Mouse (Mus musculus) lung, postnatal 14 days (tissue): ENCODE measurements at regions not wholly inside any gene's neighbourhood (a gene's known extent, or its start where the extent isn't known, plus 50 kb on each side); places are given as distances from the start of the nearest gene placed in this dataset.

ENCODE experiments used
- DNase-seq: peaks from one replicate; pipeline ENCODE4 v3.0.0; 2021

DNA sequence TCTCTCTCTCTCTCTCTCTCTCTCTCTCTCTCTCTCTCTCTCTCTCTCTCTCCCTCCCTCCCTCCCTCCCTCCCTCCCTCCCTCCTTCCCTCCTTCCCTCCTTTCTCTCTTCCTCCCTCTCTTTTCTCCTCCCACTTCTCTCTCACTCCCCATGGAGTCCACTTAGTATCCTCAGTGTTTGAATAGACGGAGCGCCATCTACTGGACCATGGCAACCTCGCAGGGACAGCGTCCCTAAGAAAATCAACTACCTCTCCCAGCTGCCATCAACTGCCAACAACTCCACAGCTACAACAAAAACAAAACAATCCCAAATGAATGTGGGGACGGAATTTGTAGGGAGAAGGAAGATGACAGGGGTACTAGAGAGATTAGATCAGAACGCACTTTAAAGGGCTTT, 69.5 kb upstream of the Gls start:
- DNase-seq = peak; percentile 80

DNA sequence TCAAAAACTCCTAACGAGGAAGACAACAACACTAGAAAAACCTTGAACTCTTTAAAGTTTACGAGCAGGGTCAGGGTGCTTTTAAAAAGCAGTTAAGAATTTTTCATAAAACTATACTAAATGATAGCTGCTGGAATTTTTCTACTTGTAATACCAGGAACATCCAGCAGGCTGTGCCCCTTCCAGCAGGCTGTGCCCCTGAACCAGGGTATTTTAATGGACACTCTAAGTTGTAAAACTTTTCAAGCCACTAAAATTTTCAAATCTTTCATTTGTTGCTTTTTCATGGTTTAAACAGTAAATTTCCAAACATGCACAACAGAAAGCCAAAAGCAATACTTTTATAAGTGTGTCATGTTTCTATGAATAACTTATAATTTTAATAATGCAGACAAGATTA, 68.2 kb upstream of the Gls start:
- DNase-seq = peak; percentile 33

DNA sequence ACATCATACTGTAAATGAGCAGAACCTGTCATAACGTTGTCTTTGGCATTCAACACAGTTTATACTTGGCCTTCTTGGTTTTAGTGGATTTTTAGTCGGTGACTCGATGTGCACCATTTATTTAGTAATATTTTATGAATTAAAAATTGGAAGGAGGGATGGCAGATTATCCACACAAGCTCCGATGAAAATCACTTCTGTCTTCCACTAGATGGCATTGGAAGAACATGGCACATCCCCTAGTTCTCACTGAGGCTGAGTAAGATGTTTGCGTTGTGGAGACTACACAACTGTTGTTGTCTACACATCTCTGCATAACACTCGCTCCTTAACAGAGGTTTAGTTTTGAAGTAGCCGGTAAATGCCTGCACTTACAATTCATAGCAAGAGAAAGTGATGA, 66.5 kb upstream of the Gls start:
- no peak for DNase-seq

DNA sequence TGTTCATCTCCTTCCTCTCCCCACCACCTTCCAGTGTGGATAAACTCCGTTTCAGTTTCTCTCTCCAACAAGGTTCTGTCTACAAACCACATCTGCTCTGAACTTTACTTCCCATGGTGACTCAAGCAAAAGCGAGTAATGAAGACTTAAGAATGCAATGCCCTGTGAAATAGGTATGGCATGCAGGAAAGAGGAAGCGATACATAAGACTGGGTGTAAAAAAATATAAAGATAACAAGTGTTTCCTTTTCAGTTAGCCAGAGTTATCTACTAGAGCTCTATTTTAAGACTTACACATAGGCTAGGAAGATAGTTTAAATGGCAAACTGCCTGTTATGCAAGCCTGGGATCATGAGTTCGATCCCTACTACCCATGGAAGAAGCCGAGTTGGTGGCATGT, 65.3 kb upstream of the Gls start:
- no peak for DNase-seq

DNA sequence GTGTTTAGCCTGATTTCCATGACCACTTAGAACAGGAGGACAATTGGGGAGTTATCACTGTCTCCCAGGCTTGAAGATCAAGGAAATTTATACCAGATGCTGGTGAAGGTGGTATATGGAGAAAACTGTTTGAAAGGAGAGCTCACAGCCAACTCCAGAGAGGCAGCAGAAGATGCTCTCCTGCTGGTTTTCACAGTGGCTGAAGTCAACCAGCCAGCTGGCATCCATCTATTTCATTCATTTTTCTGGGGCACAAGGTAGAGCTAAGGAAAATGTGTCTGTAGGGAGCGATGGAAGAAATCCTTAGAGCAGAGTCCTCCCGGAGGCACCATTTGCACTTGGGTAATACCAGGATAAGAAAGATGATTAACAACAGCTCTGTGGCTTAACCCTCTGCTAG, 63.1 kb upstream of the Gls start:
- no peak for DNase-seq

DNA sequence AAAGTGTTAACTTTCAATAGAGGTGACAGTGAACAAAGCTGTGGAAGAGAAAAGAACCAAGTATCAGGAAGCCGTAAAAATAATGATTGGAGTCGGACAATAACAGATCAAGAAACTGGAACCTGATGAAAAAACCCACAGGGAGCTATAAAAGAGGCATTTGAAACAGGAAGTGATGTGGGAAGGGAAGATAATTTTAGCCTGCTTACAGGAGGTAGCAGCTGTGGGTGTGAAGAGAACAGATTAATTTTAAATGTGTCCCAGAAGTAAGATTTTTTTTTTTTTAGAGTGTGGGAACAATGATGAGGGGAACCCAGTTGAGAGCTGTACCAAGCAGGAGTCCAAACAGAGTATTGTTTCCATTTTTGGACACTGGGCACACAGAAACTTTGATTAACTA, 61.5 kb upstream of the Gls start:
- no peak for DNase-seq

DNA sequence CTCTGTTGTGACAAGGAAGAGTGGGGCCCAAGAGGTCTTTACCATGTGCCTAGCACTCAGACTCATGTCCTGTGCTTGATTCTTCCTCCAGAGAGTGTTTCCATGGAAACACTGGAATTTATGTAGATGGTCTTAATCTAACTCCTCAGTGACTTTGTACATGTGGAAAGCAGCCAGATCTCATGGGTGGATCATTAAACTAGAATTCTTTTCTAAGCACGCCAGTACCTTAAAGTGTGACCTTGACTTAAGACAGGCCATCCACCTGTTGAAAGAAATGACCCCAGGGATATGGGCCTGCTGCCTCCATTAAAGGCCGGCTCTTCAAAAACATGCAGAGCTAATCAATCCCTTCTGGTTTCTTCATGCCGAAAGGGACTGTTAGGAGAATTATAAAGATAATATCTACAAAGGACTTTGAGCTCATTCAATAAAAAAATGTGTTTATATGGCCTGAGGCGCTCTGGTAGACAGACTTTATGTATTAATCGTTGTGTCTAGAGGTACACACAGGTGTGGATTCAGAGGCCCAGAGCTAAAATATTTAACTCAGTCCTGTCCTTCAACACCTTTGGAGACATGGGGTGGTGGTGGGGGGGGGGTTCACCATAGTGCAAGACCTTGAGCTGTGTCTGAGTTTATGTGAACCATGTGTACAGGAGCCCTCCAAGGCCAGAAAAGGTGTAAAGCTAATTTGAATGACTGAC, 60.5 kb upstream of the Gls start:
- no peak for DNase-seq
